Mouse (Mus musculus) megakaryocyte, embryonic 14.5 days (primary cell): ENCODE measurements around the gene Urgcp. TPM values are rescaled to one million over a fixed set of nuclear protein-coding genes. Genes with fewer than 3 reads are reported as not detected.
"Not testable (repeated sequence)": the region's sequence is repeated elsewhere in the genome, so short reads cannot be mapped to it uniquely, and the experiment has no call there.

Experiments
- H3K27me3 ChIP-seq: replicated peaks from 2 replicates; pipeline ENCODE3; 2012; ENCODE audit warnings: inconsistent platforms
- H3K36me3 ChIP-seq: replicated peaks from 2 replicates; pipeline ENCODE3; 2012; ENCODE audit warnings: low read length, inconsistent platforms, mixed read lengths
- H3K4me1 ChIP-seq: 2 replicates; pipeline ENCODE4 v1.6.1; 2012; ENCODE audit warnings: inconsistent platforms
- H3K4me3 ChIP-seq: replicated peaks from 2 replicates; pipeline ENCODE3; 2012; ENCODE audit warnings: moderate library complexity, mild to moderate bottlenecking, inconsistent platforms
- H3K9me3 ChIP-seq: 2 replicates; pipeline ENCODE4 v1.6.1; 2012; ENCODE audit warnings: inconsistent platforms
- FLI1 ChIP-seq: IDR thresholded peaks from 2 replicates; pipeline ENCODE4 v1.6.1; 2012; ENCODE audit warnings: low read length, inconsistent platforms, mixed read lengths
- GATA1 ChIP-seq: IDR thresholded peaks from 3 replicates; pipeline ENCODE4 v1.6.1; 2012; ENCODE audit warnings: mixed read lengths, low read length, inconsistent platforms, borderline replicate concordance
- polyA plus RNA-seq: library from polyadenylated mRNA; stranded (reverse); fragments of >175 nt; gene quantifications from 2 replicates; pipeline ENCODE4 v1.2.3, GENCODE M21; 2012; ENCODE audit warnings: low replicate concordance; ENCODE audit not compliant: insufficient read depth

Urgcp gene
- polyA plus RNA-seq, result 6.8 and 10.2 TPM in 2 replicates

- no peak for TF ChIP-seq GATA1
- no peak for TF ChIP-seq FLI1
- Histone ChIP-seq H3K4me3 (peak within 1 kb of the TSS; percentile 99), H3K36me3 (peaks cover 16% of the 10 kb centered on the region), H3K4me1 (peaks cover 59% of the 10 kb centered on the region), H3K27me3 (no peaks in the 10 kb centered on the region), H3K9me3 (no peaks in the 10 kb centered on the region)
Observed at GRCm38 (mm10) chr11:5761820-5762632, at the start of gene Urgcp. Urgcp (minus strand) TSS chr11:5762376.

- peaks cover 16% of the 10 kb centered on the region; the same call in 1 of the 2 replicates for H3K9me3 ChIP-seq
- H3K4me1 ChIP-seq, result peaks cover 13% of the 10 kb centered on the region
- not testable (repeated sequence) for H3K36me3 ChIP-seq, H3K27me3 ChIP-seq, H3K4me3 ChIP-seq
Observed at GRCm38 (mm10) chr11:5809487-5809886, 47.3 kb upstream of the Urgcp start.

- no peaks in the 10 kb centered on the region for H3K27me3 ChIP-seq
- no peaks in the 10 kb centered on the region for H3K36me3 ChIP-seq
- no peak for TF ChIP-seq GATA1
- no peak for TF ChIP-seq FLI1
- H3K4me3 ChIP-seq, result no peak overlapping the region
- peaks cover 13% of the 10 kb centered on the region; the same call in 1 of the 2 replicates for H3K9me3 ChIP-seq
- H3K4me1 ChIP-seq, result peaks cover 27% of the 10 kb centered on the region
Observed at GRCm38 (mm10) chr11:5807956-5808355, 45.8 kb upstream of the Urgcp start.

GRCm38 (mm10) chr11:5805711-5806110, 43.5 kb upstream of the Urgcp start:
- peaks cover 16% of the 10 kb centered on the region for H3K36me3 ChIP-seq
- H3K4me3 ChIP-seq, result no peak overlapping the region
- H3K9me3 ChIP-seq, result peaks cover 13% of the 10 kb centered on the region; the same call in 1 of the 2 replicates
- TF ChIP-seq FLI1, result no peak
- TF ChIP-seq GATA1, result no peak
- no peaks in the 10 kb centered on the region for H3K27me3 ChIP-seq
- peaks cover 50% of the 10 kb centered on the region for H3K4me1 ChIP-seq

- H3K9me3 ChIP-seq, result peaks cover 13% of the 10 kb centered on the region; the same call in 1 of the 2 replicates
- no peaks in the 10 kb centered on the region for H3K27me3 ChIP-seq
- H3K4me1 ChIP-seq, result peaks cover 65% of the 10 kb centered on the region
- no peak overlapping the region for H3K4me3 ChIP-seq
- no peak for TF ChIP-seq GATA1
- TF ChIP-seq FLI1, result no peak
- H3K36me3 ChIP-seq, result peaks cover 31% of the 10 kb centered on the region
Observed at GRCm38 (mm10) chr11:5804174-5804573, 42.0 kb upstream of the Urgcp start.

- Histone ChIP-seq H3K36me3 (peaks cover 37% of the 10 kb centered on the region), H3K4me1 (peaks cover 70% of the 10 kb centered on the region), H3K9me3 (peaks cover 13% of the 10 kb centered on the region; the same call in 1 of the 2 replicates), H3K27me3 (no peaks in the 10 kb centered on the region), H3K4me3 (no peak within 1 kb of the TSS)
- no peak for TF ChIP-seq GATA1
- TF ChIP-seq FLI1, result no peak
Observed at GRCm38 (mm10) chr11:5803551-5803981, 41.4 kb upstream of the Urgcp start, which contains the start of gene Pgam2. Pgam2 (minus strand) TSS chr11:5803733.

GRCm38 (mm10) chr11:5802457-5803217, 40.5 kb upstream of the Urgcp start:
- H3K36me3 ChIP-seq, result peaks cover 46% of the 10 kb centered on the region
- no peak for TF ChIP-seq FLI1
- no peak for TF ChIP-seq GATA1
- peaks cover 10% of the 10 kb centered on the region; the same call in 1 of the 2 replicates for H3K9me3 ChIP-seq
- H3K4me1 ChIP-seq, result peaks cover 70% of the 10 kb centered on the region
- H3K27me3 ChIP-seq, result no peaks in the 10 kb centered on the region
- H3K4me3 ChIP-seq, result no peak overlapping the region

GRCm38 (mm10) chr11:5802005-5802404, 39.8 kb upstream of the Urgcp start:
- H3K9me3 ChIP-seq, result peaks cover 7% of the 10 kb centered on the region; the same call in 1 of the 2 replicates
- peaks cover 75% of the 10 kb centered on the region for H3K4me1 ChIP-seq
- H3K27me3 ChIP-seq, result no peaks in the 10 kb centered on the region
- no peak overlapping the region for H3K4me3 ChIP-seq
- TF ChIP-seq GATA1 (no peak), FLI1 (no peak)
- peaks cover 53% of the 10 kb centered on the region for H3K36me3 ChIP-seq

GRCm38 (mm10) chr11:5801511-5801910, 39.3 kb upstream of the Urgcp start:
- peaks cover 2% of the 10 kb centered on the region; the same call in 1 of the 2 replicates for H3K9me3 ChIP-seq
- H3K36me3 ChIP-seq, result peaks cover 58% of the 10 kb centered on the region
- H3K4me1 ChIP-seq, result peaks cover 80% of the 10 kb centered on the region
- H3K4me3 ChIP-seq, result no peak overlapping the region
- TF ChIP-seq FLI1 (no peak), GATA1 (no peak)
- H3K27me3 ChIP-seq, result no peaks in the 10 kb centered on the region
